Mouse (Mus musculus): Measurements from ENCODE around the gene Apobec2. TPM values are rescaled to one million over a fixed set of nuclear protein-coding genes. Genes with fewer than 3 reads are reported as not detected.

Gene Apobec2
- total RNA-seq, 4 experiments from 2014 or later: 0.23 TPM; not detected in 3

Other genes starting within 250 kb of the Apobec2 start
- not detected for gene Trem1, start 200.2 kb downstream of the Apobec2 start, total RNA-seq (2022)
- gene Trem3, start 185.2 kb downstream of the Apobec2 start, total RNA-seq (2022): not detected
- not detected for gene Treml4, start 168.6 kb downstream of the Apobec2 start, total RNA-seq (2022)
- 1 to 10 TPM in 2 of 4 experiments, under 1 TPM in 2; 0.14 to 2.8 (median 1.5) TPM for gene Treml2, start 133.4 kb downstream of the Apobec2 start, total RNA-seq (2022)
- under 1 TPM in 3 of 4 experiments, not detected in 1; 0.21 to 0.64 (median 0.43) TPM for gene B430306N03Rik, start 116.8 kb downstream of the Apobec2 start, total RNA-seq (2022)
- 100 to 1,000 TPM in 2 of 4 experiments, 10 to 100 TPM in 2; 12.2 to 201 (median 95.9) TPM for gene Trem2, start 86.5 kb downstream of the Apobec2 start, total RNA-seq (2022)
- under 1 TPM; 0.36 to 0.91 (median 0.74) TPM for gene Treml1, start 73.0 kb downstream of the Apobec2 start, total RNA-seq (2022)
- gene Nfya, start 23.0 kb downstream of the Apobec2 start, total RNA-seq (2022): 10 to 100 TPM; 22.2 to 35.0 (median 27.9) TPM
- 10 to 100 TPM; 13.2 to 18.9 (median 16.0) TPM for gene Oard1, start 22.9 kb downstream of the Apobec2 start, total RNA-seq (2022)
- not detected for gene Tspo2, start 18.6 kb upstream of the Apobec2 start, total RNA-seq (2022)
- 1 to 10 TPM in 1 of 4 experiments, under 1 TPM in 3; 0.67 to 1.3 (median 0.80) TPM for gene Unc5cl, start 22.0 kb upstream of the Apobec2 start, total RNA-seq (2022)